24 mouse cellular contexts compared by ENCODE assay signal in the genomic region with DNA sequence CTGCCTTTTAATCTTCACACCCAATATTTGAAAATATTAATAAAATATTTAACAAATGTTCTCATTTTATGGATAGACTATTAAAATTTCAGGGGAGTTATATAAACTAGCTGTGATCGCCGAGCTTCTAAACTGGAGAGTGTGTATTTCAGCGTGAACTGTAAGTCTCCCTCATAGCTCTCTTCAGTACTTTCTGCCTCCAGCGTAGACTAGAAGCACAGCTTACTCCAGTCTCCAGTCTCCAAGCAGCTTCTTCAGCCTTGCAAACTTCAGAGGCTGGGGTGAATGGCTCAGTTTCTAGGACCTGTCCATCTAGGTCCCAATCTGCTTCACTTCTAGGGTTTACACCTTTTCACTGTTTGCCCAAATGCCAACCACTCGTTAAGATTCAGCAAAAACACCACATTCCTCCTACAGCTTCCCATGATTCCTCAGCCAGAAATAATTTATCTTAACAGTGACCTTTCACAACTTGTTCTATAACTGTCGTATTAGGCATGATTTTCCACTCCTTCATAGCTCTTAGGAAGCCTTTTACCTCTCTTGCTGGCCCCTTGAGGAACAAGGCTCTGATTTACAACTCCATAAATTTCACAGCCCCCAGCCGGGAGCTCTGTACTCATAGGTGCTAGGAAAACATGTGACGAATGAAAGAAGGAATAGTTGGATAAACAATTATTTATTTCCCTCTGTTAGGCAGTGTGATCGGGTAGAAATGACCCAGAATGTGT. TPM values are rescaled to one million over a fixed set of nuclear protein-coding genes. Genes with fewer than 3 reads are reported as not detected.
DNase-seq lines count a peak whose midpoint lies in the region; ATAC-seq lines count a peak whose summit lies in the region.
"Had no signal": no experiment of that assay in that cellular context is flagged by ENCODE, and none has a peak within 500 bp of the region (broad histone marks: within the 10 kb centered on the region; RNA-seq: fewer than 3 reads in every experiment).

No protein-coding gene starts in this region.

- no peaks in the 10 kb centered on the region for H3K9me3 ChIP-seq in kidney, embryonic 15.5 days (replicated peaks)
- no peaks in the 10 kb centered on the region for H3K9me3 ChIP-seq in limb, embryonic 12.5 days
- H3K9me3 ChIP-seq in neural tube, embryonic 14.5 days (ENCODE audit: control insufficient read depth, low read length): no peaks in the 10 kb centered on the region
- H3K9me3 ChIP-seq: embryonic facial prominence, embryonic 15.5 days; forebrain, embryonic 15.5 days; heart, embryonic 10.5 days; intestine, embryonic 15.5 days; liver, embryonic 12.5 days; midbrain, embryonic 12.5 days had no signal

- H3K36me3 ChIP-seq in kidney, embryonic 15.5 days: no peaks in the 10 kb centered on the region
- H3K36me3 ChIP-seq in limb, embryonic 12.5 days: no peaks in the 10 kb centered on the region
- H3K36me3 ChIP-seq in neural tube, embryonic 14.5 days (ENCODE audit: control insufficient read depth, insufficient read depth, low read length): no peaks in the 10 kb centered on the region
- H3K36me3 ChIP-seq: embryonic facial prominence, embryonic 15.5 days; forebrain, embryonic 15.5 days; heart, embryonic 10.5 days; intestine, embryonic 15.5 days; liver, embryonic 12.5 days; midbrain, embryonic 12.5 days had no signal

- 30% methylated on average over 9 of the region's 9 CpGs for WGBS in kidney, embryonic 15.5 days
- 25% methylated on average over 9 of the region's 9 CpGs for WGBS in limb, embryonic 12.5 days
- WGBS in neural tube, embryonic 14.5 days: 47% methylated on average over 9 of the region's 9 CpGs

- H3K27me3 ChIP-seq in kidney, embryonic 15.5 days: no peaks in the 10 kb centered on the region
- no peaks in the 10 kb centered on the region for H3K27me3 ChIP-seq in limb, embryonic 12.5 days
- no peaks in the 10 kb centered on the region for H3K27me3 ChIP-seq in neural tube, embryonic 14.5 days (ENCODE audit: control insufficient read depth, insufficient read depth, low read length)
- H3K27me3 ChIP-seq: embryonic facial prominence, embryonic 15.5 days; forebrain, embryonic 15.5 days; intestine, embryonic 15.5 days; liver, embryonic 12.5 days; midbrain, embryonic 12.5 days had no signal

- intact Hi-C loops in heart, postnatal 10 days (cut with DNase I): no loop called here

- ATAC-seq in kidney, embryonic 15.5 days (replicated peaks; ENCODE audit: low FRiP score): peak; percentile 76
- ATAC-seq in limb, embryonic 12.5 days (ENCODE audit: insufficient number of reproducible peaks, insufficient read depth, low FRiP score, low TSS enrichment, low read depth): peak; percentile 95
- ATAC-seq in neural tube, embryonic 14.5 days (ENCODE audit: low read depth): 0 out of 2 replicates have a peak, but pooled peaks have one; percentile 24
- ATAC-seq: forebrain, embryonic 15.5 days; hindbrain, embryonic 16.5 days; intestine, embryonic 15.5 days; liver, embryonic 12.5 days had no signal

- H3K4me1 ChIP-seq in kidney, embryonic 15.5 days: 0 out of 2 replicates have a peak, but pooled peaks cover 4% of the 10 kb centered on the region
- peaks cover 18% of the 10 kb centered on the region for H3K4me1 ChIP-seq in limb, embryonic 12.5 days (replicated peaks)
- H3K4me1 ChIP-seq in neural tube, embryonic 14.5 days (ENCODE audit: control insufficient read depth, insufficient read depth, low read length): no peaks in the 10 kb centered on the region
- H3K4me1 ChIP-seq: embryonic facial prominence, embryonic 15.5 days; forebrain, embryonic 15.5 days; heart, embryonic 10.5 days; intestine, embryonic 15.5 days; liver, embryonic 12.5 days; midbrain, embryonic 12.5 days had no signal

- DNase-seq in kidney, postnatal 14 days: no peak
- peak; percentile 22 for DNase-seq in embryo, embryonic 11.5 days (ENCODE audit: low read depth, low spot score)
- no peak for DNase-seq in ovary, postnatal 14 days (ENCODE audit: low spot score)
- DNase-seq in heart, postnatal 10 days: no peak
- DNase-seq: adrenal gland, adult 2 months; cerebellum, adult 11-12 months; cerebellum, postnatal 10 days; gastrocnemius, postnatal 10 days; kidney, adult 9 months; lung, adult 18-20 months; lung, postnatal 10 days had no signal

- no peak overlapping the region for H3K9ac ChIP-seq in kidney, embryonic 15.5 days
- no peak overlapping the region for H3K9ac ChIP-seq in limb, embryonic 12.5 days (replicated peaks)
- no peak overlapping the region for H3K9ac ChIP-seq in neural tube, embryonic 14.5 days (replicated peaks; ENCODE audit: low read depth, low read length)
- H3K9ac ChIP-seq: embryonic facial prominence, embryonic 15.5 days; forebrain, embryonic 15.5 days; intestine, embryonic 15.5 days; liver, embryonic 12.5 days; midbrain, embryonic 12.5 days had no signal

- no peak overlapping the region for H3K4me2 ChIP-seq in kidney, embryonic 15.5 days
- H3K4me2 ChIP-seq in limb, embryonic 12.5 days: peak overlapping the region; percentile 32
- H3K4me2 ChIP-seq in neural tube, embryonic 14.5 days (ENCODE audit: low read depth, low read length): no peak overlapping the region
- H3K4me2 ChIP-seq: embryonic facial prominence, embryonic 15.5 days; forebrain, embryonic 15.5 days; intestine, embryonic 15.5 days; liver, embryonic 12.5 days; midbrain, embryonic 12.5 days had no signal

- no peak overlapping the region for H3K4me3 ChIP-seq in kidney, embryonic 15.5 days (replicated peaks)
- no peak overlapping the region for H3K4me3 ChIP-seq in limb, embryonic 12.5 days (replicated peaks)
- no peak overlapping the region for H3K4me3 ChIP-seq in neural tube, embryonic 14.5 days (ENCODE audit: low read depth, low read length)
- H3K4me3 ChIP-seq: embryonic facial prominence, embryonic 15.5 days; forebrain, embryonic 15.5 days; heart, embryonic 10.5 days; intestine, embryonic 15.5 days; layer of hippocampus, adult 2 months; liver, embryonic 12.5 days; midbrain, embryonic 12.5 days had no signal

- no peak overlapping the region for H3K27ac ChIP-seq in kidney, embryonic 15.5 days
- peak overlapping the region; percentile 81 for H3K27ac ChIP-seq in limb, embryonic 12.5 days
- no peak overlapping the region for H3K27ac ChIP-seq in neural tube, embryonic 14.5 days (ENCODE audit: low read depth, low read length)
- H3K27ac ChIP-seq: embryonic facial prominence, embryonic 15.5 days; forebrain, embryonic 15.5 days; heart, embryonic 10.5 days; intestine, embryonic 15.5 days; layer of hippocampus, adult 2 months; liver, embryonic 12.5 days; midbrain, embryonic 12.5 days had no signal

RNA-seq across cellular contexts. Expression of a gene that starts 9.5 kb away (rescaled TPM):
- polyA plus RNA-seq in kidney, embryonic 15.5 days (2015; fragmentation: Nextera tagmentation; extraction: Ambion mirVana): 1.4 and 2.1 TPM in 2 replicates
- 2.5 and 2.7 TPM in 2 replicates for polyA plus RNA-seq in limb, embryonic 12.5 days (2016; fragmentation: Nextera tagmentation; extraction: Ambion mirVana)
- polyA plus RNA-seq in neural tube, embryonic 14.5 days (2014; fragmentation: Nextera tagmentation; extraction: Ambion mirVana): 0.37 and 0.44 TPM in 2 replicates
- total RNA-seq in heart, postnatal 10 days (2021): 1 to 10 TPM; 1.4 to 1.8 TPM
- total RNA-seq: granulocyte monocyte progenitor cell, adult 5-6 weeks; hematopoietic stem cell, adult 5-6 weeks had no signal
- polyA plus RNA-seq: heart, embryonic 10.5 days; liver, embryonic 12.5 days had no signal

Comparison
In these comparisons a context has a peak if more than half of its experiments do, and no peak if none do; other contexts are left out.
1. ATAC-seq: peak in every context shown above with its lines; median percentile 95 in limb, embryonic 12.5 days; 76 in kidney, embryonic 15.5 days; 24 in neural tube, embryonic 14.5 days.